ENCODE assay signal across 11 mouse cellular contexts in the genomic region with DNA sequence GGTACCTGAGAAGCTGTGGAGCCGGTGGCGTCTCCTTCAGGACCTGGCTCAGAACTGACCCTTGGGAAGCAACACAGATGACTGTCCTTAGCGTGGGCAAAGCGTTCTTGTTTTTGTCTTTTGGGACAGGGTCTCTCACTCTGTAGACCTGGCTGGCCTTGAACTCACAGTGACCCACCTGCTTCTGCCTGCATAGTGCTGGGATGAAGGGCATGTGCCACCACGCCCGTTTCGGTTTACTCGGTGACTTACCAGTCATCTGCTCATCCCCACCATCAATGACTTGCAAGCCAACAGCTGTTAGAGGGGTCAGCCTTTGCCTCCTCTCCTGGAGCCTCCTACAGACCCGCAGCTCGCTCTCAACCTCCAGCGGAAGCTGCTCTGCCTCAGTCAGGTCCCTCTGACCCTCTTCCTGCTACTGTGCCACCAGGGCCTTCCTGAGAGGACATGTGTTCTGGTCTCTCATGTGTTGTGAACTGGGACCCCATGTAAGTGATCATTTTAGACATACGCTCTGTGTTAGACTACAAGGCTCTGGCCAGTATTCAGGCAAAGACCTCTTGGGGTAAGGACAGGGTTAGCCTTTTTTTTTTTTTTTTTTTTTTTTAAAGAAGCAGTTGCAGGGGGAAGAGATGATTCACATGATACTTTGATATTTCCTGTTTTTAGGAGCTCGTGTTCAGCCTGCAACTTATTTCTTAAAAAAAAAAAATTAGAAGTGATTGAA.
DNase-seq lines count a peak whose midpoint lies in the region; ATAC-seq and TF ChIP-seq lines count a peak whose summit lies in the region.
"Had no signal": no experiment of that assay in that cellular context is flagged by ENCODE, and none has a peak within 500 bp of the region (broad histone marks: within the 10 kb centered on the region; RNA-seq: fewer than 3 reads in every experiment).

No protein-coding gene starts in this region.

- H3K27me3 ChIP-seq in forebrain, embryonic 15.5 days, result no peaks in the 10 kb centered on the region
- H3K27me3 ChIP-seq in forebrain, embryonic 13.5 days, result peaks cover 28% of the 10 kb centered on the region
- H3K27me3 ChIP-seq in liver, adult 2 months (ENCODE audit: control insufficient read depth, insufficient read depth, low read length), result peaks cover 5% of the 10 kb centered on the region; the same call in 1 of the 2 replicates
- no peaks in the 10 kb centered on the region for H3K27me3 ChIP-seq in neural tube, embryonic 15.5 days (replicated peaks)

- no peak for TF ChIP-seq POLR2A in liver, adult 2 months (IDR thresholded peaks at IDR 0.05; ENCODE audit: extremely low read depth, insufficient read depth, low read length)

- no peak for DNase-seq in liver, adult 2 months (ENCODE audit: extremely low read depth, low read depth, low spot score)
- DNase-seq in liver (no peak), NIH3T3 (ENCODE audit: low read depth) (peak; percentile 37)
- no peak for DNase-seq in frontal cortex, postnatal 25 days (ENCODE audit: low spot score in 2 of 2)

- no peaks in the 10 kb centered on the region for H3K36me3 ChIP-seq in forebrain, embryonic 15.5 days
- no peaks in the 10 kb centered on the region for H3K36me3 ChIP-seq in forebrain, embryonic 13.5 days (ENCODE audit: poor library complexity, severe bottlenecking)
- no peaks in the 10 kb centered on the region for H3K36me3 ChIP-seq in liver, adult 2 months (ENCODE audit: control insufficient read depth, insufficient read depth, low read length)
- H3K36me3 ChIP-seq in neural tube, embryonic 15.5 days, result no peaks in the 10 kb centered on the region
- H3K36me3 ChIP-seq: embryonic facial prominence, embryonic 12.5 days; forebrain, embryonic 10.5 days; heart, embryonic 15.5 days; limb, embryonic 12.5 days had no signal

- H3K27ac ChIP-seq in forebrain, embryonic 15.5 days (replicated peaks), result no peak overlapping the region
- H3K27ac ChIP-seq in forebrain, embryonic 13.5 days, result no peak overlapping the region
- H3K27ac ChIP-seq in liver, adult 2 months (replicated peaks; ENCODE audit: insufficient read depth, low read depth, low read length), result no peak overlapping the region
- H3K27ac ChIP-seq in neural tube, embryonic 15.5 days (replicated peaks), result no peak overlapping the region
- H3K27ac ChIP-seq: embryonic facial prominence, embryonic 12.5 days; forebrain, embryonic 10.5 days; heart, embryonic 15.5 days; limb, embryonic 12.5 days had no signal

- 91% methylated on average over 13 of the region's 13 CpGs for WGBS in forebrain, embryonic 15.5 days
- WGBS in forebrain, embryonic 13.5 days, result 91% methylated on average over 13 of the region's 13 CpGs
- 87% methylated on average over 13 of the region's 13 CpGs for WGBS in liver, adult 2 months
- 93% methylated on average over 13 of the region's 13 CpGs for WGBS in neural tube, embryonic 15.5 days

- H3K9me3 ChIP-seq in forebrain, embryonic 15.5 days, result no peaks in the 10 kb centered on the region
- H3K9me3 ChIP-seq in forebrain, embryonic 13.5 days (replicated peaks), result no peaks in the 10 kb centered on the region
- no peaks in the 10 kb centered on the region for H3K9me3 ChIP-seq in neural tube, embryonic 15.5 days (replicated peaks)
- H3K9me3 ChIP-seq: embryonic facial prominence, embryonic 12.5 days; forebrain, embryonic 10.5 days; heart, embryonic 15.5 days; limb, embryonic 12.5 days had no signal

- H3K4me1 ChIP-seq in forebrain, embryonic 15.5 days, result peaks cover 53% of the 10 kb centered on the region
- peaks cover 43% of the 10 kb centered on the region for H3K4me1 ChIP-seq in forebrain, embryonic 13.5 days
- H3K4me1 ChIP-seq in liver, adult 2 months (ENCODE audit: control insufficient read depth, insufficient read depth, low read length), result 0 out of 2 replicates have a peak, but pooled peaks cover 1% of the 10 kb centered on the region
- H3K4me1 ChIP-seq in neural tube, embryonic 15.5 days, result peaks cover 61% of the 10 kb centered on the region

- H3K79me2 ChIP-seq in liver, adult 2 months (ENCODE audit: control insufficient read depth, insufficient read depth, low read length), result no peaks in the 10 kb centered on the region

- H3K9ac ChIP-seq in forebrain, embryonic 15.5 days (replicated peaks), result no peak overlapping the region
- no peak overlapping the region for H3K9ac ChIP-seq in forebrain, embryonic 13.5 days
- H3K9ac ChIP-seq in liver, adult 2 months (ENCODE audit: low read depth, low read length), result no peak overlapping the region
- no peak overlapping the region for H3K9ac ChIP-seq in neural tube, embryonic 15.5 days (replicated peaks)
- H3K9ac ChIP-seq: embryonic facial prominence, embryonic 12.5 days; heart, embryonic 15.5 days; limb, embryonic 12.5 days had no signal

- H3K4me2 ChIP-seq in forebrain, embryonic 15.5 days (replicated peaks), result peak overlapping the region; percentile 90
- no peak overlapping the region for H3K4me2 ChIP-seq in forebrain, embryonic 13.5 days
- H3K4me2 ChIP-seq in neural tube, embryonic 15.5 days, result peak overlapping the region; percentile 93; the same call in 1 of the 2 replicates
- H3K4me2 ChIP-seq: embryonic facial prominence, embryonic 12.5 days; limb, embryonic 12.5 days had no signal

- ATAC-seq in forebrain, embryonic 15.5 days (replicated peaks), result no peak
- ATAC-seq in forebrain, embryonic 13.5 days, result no peak
- ATAC-seq in neural tube, embryonic 15.5 days (ENCODE audit: low FRiP score), result no peak

- TF ChIP-seq CTCF in liver, adult 2 months (IDR thresholded peaks at IDR 0.05; ENCODE audit: low read depth, low read length), result 0 out of 2 replicates have a peak, but pooled peaks have one; percentile 5

- no peak overlapping the region for H3K4me3 ChIP-seq in forebrain, embryonic 15.5 days
- H3K4me3 ChIP-seq in forebrain, embryonic 13.5 days, result no peak overlapping the region
- H3K4me3 ChIP-seq in liver, adult 2 months (ENCODE audit: insufficient read depth, low read depth, low read length), result no peak overlapping the region
- H3K4me3 ChIP-seq in neural tube, embryonic 15.5 days (replicated peaks), result no peak overlapping the region
- H3K4me3 ChIP-seq: embryonic facial prominence, embryonic 12.5 days; forebrain, embryonic 10.5 days; limb, embryonic 12.5 days had no signal
